Mouse (Mus musculus): ENCODE measurements around the gene Trim2. TPM values are rescaled to one million over a fixed set of nuclear protein-coding genes. Genes with fewer than 3 reads are reported as not detected.

Trim2 gene
- total and polyA plus RNA-seq, 3 experiments, result 2.4 to 3.3 (median 2.5) TPM

DNA sequence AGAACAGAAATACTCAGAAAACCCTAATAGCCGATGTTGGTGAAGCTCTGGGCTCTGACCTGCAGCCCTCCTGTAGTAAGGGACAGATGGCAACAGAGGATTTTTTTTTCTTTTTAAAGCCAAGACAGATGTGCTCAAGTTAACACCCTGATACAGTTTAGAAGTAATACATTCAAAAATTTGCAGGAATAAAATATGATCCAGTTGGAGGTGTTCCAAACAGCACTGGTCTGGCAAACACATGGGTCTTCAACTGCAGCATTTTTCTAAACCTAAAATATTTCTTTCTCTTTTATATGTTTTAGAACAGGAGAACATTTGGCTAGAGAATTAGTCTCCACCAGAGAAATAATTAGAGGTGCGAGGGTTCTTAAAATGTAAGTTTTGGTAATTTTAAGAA is 88.2 kb downstream of the Trim2 start:
- peak overlapping the region; percentile 3; the same call in 1 of the 2 replicates for H3K9ac ChIP-seq (ENCODE audit: insufficient read depth, low read depth)
- no peak for TF ChIP-seq PAX5 (IDR thresholded peaks at IDR 0.05; ENCODE audit: low read length)
- TF ChIP-seq NELFE (IDR thresholded peaks at IDR 0.05; ENCODE audit: low read depth, low read length), result no peak
- TF ChIP-seq POLR2AphosphoS2 (IDR thresholded peaks at IDR 0.05; ENCODE audit: low read depth, low read length), result no peak
- peak; percentile 32; the same call in 1 of the 2 replicates for TF ChIP-seq ZNF384 (IDR thresholded peaks at IDR 0.05; ENCODE audit: low read depth, low read length)
- no peak for TF ChIP-seq MYC (IDR thresholded peaks at IDR 0.05; ENCODE audit: low read depth, low read length)
- TF ChIP-seq MAX (IDR thresholded peaks at IDR 0.05; ENCODE audit: low read length), result 0 out of 2 replicates have a peak, but pooled peaks have one; percentile 1
- no peak for TF ChIP-seq BHLHE40 (IDR thresholded peaks at IDR 0.05; ENCODE audit: low read depth, low read length)
- dilution Hi-C loops (cut with MboI; ENCODE audit: extremely low pct_ligation_motif_present, extremely low pct_unique_long_range_greater_than_20kb, low sequenced_read_pairs), result no loop called here

DNA sequence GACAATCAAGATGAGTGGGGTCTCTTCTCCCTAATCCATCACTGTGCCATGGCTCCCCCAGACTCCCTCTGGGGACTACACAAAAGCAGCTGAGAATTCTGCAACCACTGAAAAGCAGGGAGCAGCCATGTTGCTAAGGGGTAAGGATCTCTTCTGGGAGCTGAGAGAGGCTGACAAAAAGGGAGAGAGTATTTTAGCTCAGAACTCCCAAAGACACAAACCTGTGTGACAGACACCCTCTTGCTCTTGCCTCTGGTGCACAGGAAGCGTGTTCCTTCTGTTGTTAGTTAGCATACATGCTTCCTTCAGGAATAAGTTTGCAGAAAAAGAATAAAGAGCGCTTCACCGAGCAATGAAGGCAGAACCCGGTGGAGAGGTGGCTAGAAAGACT is 88.7 kb downstream of the Trim2 start:
- no peak overlapping the region for H3K4me3 ChIP-seq (replicated peaks in 1 of 3; ENCODE audit: low read depth in 2 of 3, low read length in 2 of 3, poor library complexity in 1 of 3)
- in situ Hi-C loops (cut with MboI; ENCODE audit: low pct_ligation_motif_present, low pct_unique_long_range_greater_than_20kb, low sequenced_read_pairs), result loop anchor here (5.0 kb wide), 1 partner anchor 36 kb away; no protein-coding TSS in a partner anchor
- 0 out of 2 replicates have a peak, but pooled peaks have one; percentile 19 for TF ChIP-seq MAX (IDR thresholded peaks at IDR 0.05; ENCODE audit: low read length)
- TF ChIP-seq E2F4 (IDR thresholded peaks at IDR 0.05; ENCODE audit: insufficient replicate concordance, low read depth, low read length), result no peak
- H3K27me3 ChIP-seq (replicated peaks), result no peaks in the 10 kb centered on the region
- H3K4me2 ChIP-seq (ENCODE audit: insufficient read depth, low read depth, poor library complexity, severe bottlenecking), result peak overlapping the region; percentile 92; the same call in 1 of the 2 replicates
- H3K36me3 ChIP-seq (replicated peaks in 1 of 2; ENCODE audit: control insufficient read depth in 1 of 2, insufficient read depth in 1 of 2, low read length in 1 of 2), result peaks cover 0 to 2% of the 10 kb centered on the region in 2 experiments
- no peaks in the 10 kb centered on the region for H3K9me3 ChIP-seq (replicated peaks; ENCODE audit: low read length)
- dilution Hi-C loops (cut with MboI; ENCODE audit: extremely low pct_ligation_motif_present, extremely low pct_unique_long_range_greater_than_20kb, low sequenced_read_pairs), result no loop called here
- peak overlapping the region; percentile 3; the same call in 1 of the 2 replicates for H3K27ac ChIP-seq (ENCODE audit: insufficient read depth, low read depth)
- H3K9ac ChIP-seq (ENCODE audit: insufficient read depth, low read depth), result peak overlapping the region; percentile 16; the same call in 1 of the 2 replicates
- H3K4me1 ChIP-seq (ENCODE audit: control insufficient read depth in 1 of 2, insufficient read depth in 2 of 2), result peaks cover 6 to 34% of the 10 kb centered on the region in 2 experiments
- no peak for DNase-seq (ENCODE audit: extremely low read depth)
- no peaks in the 10 kb centered on the region for H3K79me2 ChIP-seq (replicated peaks; ENCODE audit: control insufficient read depth, extremely low read depth, insufficient read depth, poor library complexity, severe bottlenecking)

More for the DNA sequence above, 88.2 kb downstream of the Trim2 start:
- DNase-seq (ENCODE audit: extremely low read depth), result no peak
- in situ Hi-C loops (cut with MboI; ENCODE audit: low pct_ligation_motif_present, low pct_unique_long_range_greater_than_20kb, low sequenced_read_pairs), result loop anchor here (5.0 kb wide), 1 partner anchor 36 kb away; no protein-coding TSS in a partner anchor
- Histone ChIP-seq H3K9me3 (replicated peaks; ENCODE audit: low read length) (no peaks in the 10 kb centered on the region), H3K4me3 (replicated peaks in 1 of 3; ENCODE audit: low read depth in 2 of 3, low read length in 2 of 3, poor library complexity in 1 of 3) (peak overlapping the region in 1 of 3 experiments; percentile 60), H3K4me2 (ENCODE audit: insufficient read depth, low read depth, poor library complexity, severe bottlenecking) (peak overlapping the region; percentile 92; the same call in 1 of the 2 replicates), H3K4me1 (ENCODE audit: control insufficient read depth in 1 of 2, insufficient read depth in 2 of 2) (peaks cover 6 to 34% of the 10 kb centered on the region in 2 experiments), H3K36me3 (replicated peaks in 1 of 2; ENCODE audit: control insufficient read depth in 1 of 2, insufficient read depth in 1 of 2, low read length in 1 of 2) (peaks cover 0 to 2% of the 10 kb centered on the region in 2 experiments), H3K27me3 (replicated peaks) (no peaks in the 10 kb centered on the region), H3K27ac (ENCODE audit: insufficient read depth, low read depth) (peak overlapping the region; percentile 33; the same call in 1 of the 2 replicates), H3K79me2 (replicated peaks; ENCODE audit: control insufficient read depth, extremely low read depth, insufficient read depth, poor library complexity, severe bottlenecking) (no peaks in the 10 kb centered on the region)

DNA sequence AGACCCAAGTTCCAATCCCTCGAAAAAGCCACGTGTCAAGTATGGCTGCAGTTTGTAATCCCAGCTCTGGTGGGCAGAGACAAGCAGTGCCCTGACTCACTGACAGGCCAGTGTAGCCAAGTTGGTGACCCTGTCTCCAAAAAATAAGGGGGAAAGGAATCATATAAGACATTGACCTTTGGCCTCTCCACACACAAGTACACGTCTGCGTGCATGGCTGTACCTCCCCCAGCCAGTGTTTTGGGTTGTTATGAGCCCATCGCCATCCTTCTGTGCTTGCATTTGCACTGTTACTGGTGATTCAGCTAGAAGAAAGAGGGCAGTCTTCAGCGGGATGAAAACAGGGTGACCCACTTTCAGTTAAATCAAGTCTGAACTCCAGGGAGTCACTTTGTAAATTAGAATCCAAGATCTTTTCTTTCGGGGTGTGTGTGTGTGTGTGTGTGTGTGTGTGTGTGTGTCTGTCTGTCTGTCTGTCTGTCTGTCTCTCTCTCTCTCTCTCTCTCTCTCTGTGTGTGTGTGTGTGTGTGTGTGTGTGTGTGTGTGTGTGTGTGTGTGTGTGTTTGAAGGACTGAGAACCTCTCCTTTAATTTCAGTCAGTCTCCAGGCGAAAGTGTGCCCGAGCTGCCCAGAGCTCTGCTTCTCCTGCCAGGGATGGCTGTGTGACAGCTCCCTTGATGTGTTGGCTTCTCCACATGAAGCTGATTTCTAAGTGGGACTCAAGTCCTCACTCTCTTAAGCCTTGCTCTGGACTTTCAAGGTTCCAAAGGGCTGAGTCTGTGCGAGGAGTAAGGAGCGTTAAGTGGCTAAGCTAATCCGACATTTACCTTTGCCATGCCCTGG is 89.3 kb downstream of the Trim2 start:
- in situ Hi-C loops (cut with MboI; ENCODE audit: low pct_ligation_motif_present, low pct_unique_long_range_greater_than_20kb, low sequenced_read_pairs), result loop anchor here (5.0 kb wide), 1 partner anchor 35 kb away; no protein-coding TSS in a partner anchor
- Histone ChIP-seq H3K4me3 (replicated peaks in 1 of 3; ENCODE audit: low read depth in 2 of 3, low read length in 2 of 3, poor library complexity in 1 of 3) (no peak overlapping the region), H3K9me3 (replicated peaks; ENCODE audit: low read length) (no peaks in the 10 kb centered on the region), H3K79me2 (replicated peaks; ENCODE audit: control insufficient read depth, extremely low read depth, insufficient read depth, poor library complexity, severe bottlenecking) (no peaks in the 10 kb centered on the region), H3K9ac (ENCODE audit: insufficient read depth, low read depth) (peak overlapping the region; percentile 16; the same call in 1 of the 2 replicates), H3K4me1 (ENCODE audit: control insufficient read depth in 1 of 2, insufficient read depth in 2 of 2) (peaks cover 6 to 34% of the 10 kb centered on the region in 2 experiments), H3K27ac (ENCODE audit: insufficient read depth, low read depth) (no peak overlapping the region), H3K27me3 (replicated peaks) (no peaks in the 10 kb centered on the region), H3K36me3 (replicated peaks in 1 of 2; ENCODE audit: control insufficient read depth in 1 of 2, insufficient read depth in 1 of 2, low read length in 1 of 2) (peaks cover 0 to 2% of the 10 kb centered on the region in 2 experiments), H3K4me2 (ENCODE audit: insufficient read depth, low read depth, poor library complexity, severe bottlenecking) (no peak overlapping the region)
- dilution Hi-C loops (cut with MboI; ENCODE audit: extremely low pct_ligation_motif_present, extremely low pct_unique_long_range_greater_than_20kb, low sequenced_read_pairs), result no loop called here
- no peak for DNase-seq (ENCODE audit: extremely low read depth)
- TF ChIP-seq SMC3 (IDR thresholded peaks at IDR 0.05; ENCODE audit: low read depth, low read length) (no peak), GABPA (IDR thresholded peaks at IDR 0.05; ENCODE audit: insufficient replicate concordance, low read depth, low read length) (no peak), RAD21 (IDR thresholded peaks at IDR 0.05; ENCODE audit: low read depth, low read length) (no peak), MAZ (IDR thresholded peaks at IDR 0.05; ENCODE audit: low read depth, low read length) (no peak), NRF1 (IDR thresholded peaks at IDR 0.05; ENCODE audit: low read depth, low read length) (no peak), ZKSCAN1 (IDR thresholded peaks at IDR 0.05; ENCODE audit: borderline replicate concordance, low read depth, low read length) (no peak), MXI1 (IDR thresholded peaks at IDR 0.05; ENCODE audit: low read depth, low read length) (no peak), UBTF (IDR thresholded peaks at IDR 0.05; ENCODE audit: low read depth, low read length) (no peak), USF1 (IDR thresholded peaks at IDR 0.05; ENCODE audit: low read depth, low read length) (no peak), BHLHE40 (IDR thresholded peaks at IDR 0.05; ENCODE audit: low read depth, low read length) (no peak), USF2 (conservative IDR thresholded peaks at IDR 0.05; ENCODE audit: low read depth, low read length) (no peak), MAFK (IDR thresholded peaks at IDR 0.05; ENCODE audit: insufficient replicate concordance, low read length) (no peak), MYC (IDR thresholded peaks at IDR 0.05; ENCODE audit: low read depth, low read length) (no peak), RCOR1 (conservative IDR thresholded peaks at IDR 0.05; ENCODE audit: low read depth, low read length) (no peak), TBP (conservative IDR thresholded peaks at IDR 0.05; ENCODE audit: low read depth, low read length) (no peak), JUND (conservative IDR thresholded peaks at IDR 0.05; ENCODE audit: low read depth, low read length) (no peak)

All from CH12.LX (cell line).